Mouse (Mus musculus) megakaryocyte progenitor cell, adult 5-6 weeks (primary cell): Measurements from ENCODE around the gene Pex16. TPM values are rescaled to one million over a fixed set of nuclear protein-coding genes. Genes with fewer than 3 reads are reported as not detected.
"Not testable (repeated sequence)": the region's sequence is repeated elsewhere in the genome, so short reads cannot be mapped to it uniquely, and the experiment has no call there.

Experiments used
- ATAC-seq: replicated peaks from 2 replicates; pipeline ENCODE4 v1.8.0; 2016; ENCODE audit warnings: mild to moderate bottlenecking, moderate TSS enrichment, inconsistent platforms; ENCODE audit not compliant: poor library complexity
- total RNA-seq, 2 experiments: library from RNA; stranded (forward) in 1 of 2; stranded (reverse) in 1 of 2; fragments of 157-497, 149-512 nt in 1 of 2; fragments of 200-1000 nt in 1 of 2; gene quantifications; 2 replicates each; pipeline versions ENCODE4 v1.2.3 to v1.2.4; 2015 to 2017

The Pex16 gene
- total RNA-seq, 2 experiments from 2014 or later: 16.7 to 22.1 TPM

GRCm38 (mm10) chr2:92386821-92387570 lies 12.5 kb downstream of the Pex16 start:
- no peak for ATAC-seq

GRCm38 (mm10) chr2:92387646-92388045 lies 13.2 kb downstream of the Pex16 start:
- ATAC-seq: no peak

- no peak for ATAC-seq
These were observed 13.6 kb downstream of the Pex16 start for GRCm38 (mm10) chr2:92388081-92388517.

GRCm38 (mm10) chr2:92388891-92389641 lies 14.6 kb downstream of the Pex16 start:
- ATAC-seq: peak; percentile 18

- ATAC-seq: no peak
These were observed 15.2 kb downstream of the Pex16 start for GRCm38 (mm10) chr2:92389645-92390044.

GRCm38 (mm10) chr2:92390206-92390930 lies 15.9 kb downstream of the Pex16 start:
- peak; percentile 27; the same call in 1 of the 2 replicates for ATAC-seq

GRCm38 (mm10) chr2:92391116-92391515 lies 16.6 kb downstream of the Pex16 start:
- no peak for ATAC-seq

- no peak for ATAC-seq
These were observed 17.3 kb downstream of the Pex16 start for GRCm38 (mm10) chr2:92391703-92392317.

- ATAC-seq: no peak
These were observed 18.1 kb downstream of the Pex16 start for GRCm38 (mm10) chr2:92392318-92393264.

GRCm38 (mm10) chr2:92395535-92395934 lies 21.1 kb downstream of the Pex16 start:
- no peak for ATAC-seq

- no peak for ATAC-seq
These were observed 23.0 kb downstream of the Pex16 start for GRCm38 (mm10) chr2:92397436-92397835.

- not testable (repeated sequence) for ATAC-seq
These were observed 25.4 kb downstream of the Pex16 start for GRCm38 (mm10) chr2:92399877-92400276.

GRCm38 (mm10) chr2:92400682-92401081 lies 26.2 kb downstream of the Pex16 start:
- ATAC-seq: no peak

- peak; percentile 30; the same call in 1 of the 2 replicates for ATAC-seq
These were observed 26.6 kb downstream of the Pex16 start, which contains the start of gene Mapk8ip1 for GRCm38 (mm10) chr2:92401091-92401561. Gene Mapk8ip1, minus strand, starts transcription at chr2:92401263.

GRCm38 (mm10) chr2:92402591-92403326 lies 28.3 kb downstream of the Pex16 start:
- ATAC-seq: no peak

GRCm38 (mm10) chr2:92403776-92404319 lies 29.4 kb downstream of the Pex16 start:
- ATAC-seq: no peak

GRCm38 (mm10) chr2:92404737-92405136 lies 30.3 kb downstream of the Pex16 start:
- no peak for ATAC-seq

GRCm38 (mm10) chr2:92405687-92406086 lies 31.2 kb downstream of the Pex16 start:
- ATAC-seq: no peak
